Mouse (Mus musculus) gastrocnemius, postnatal 25 days (tissue): Measurements from ENCODE around the gene Syngr4. TPM values are rescaled to one million over a fixed set of nuclear protein-coding genes. Genes with fewer than 3 reads are reported as not detected.
A peak's percentile ranks its signal among the peaks of the same experiment; 100 is the strongest.
"Not testable (repeated sequence)": the region's sequence is repeated elsewhere in the genome, so short reads cannot be mapped to it uniquely, and the experiment has no call there.

Experiments
- DNase-seq: peaks from one replicate; pipeline ENCODE4 v3.0.0; 2022
- long read RNA-seq, 2 experiments: library from polyadenylated mRNA; stranded (forward); transcript quantifications; one replicate each; pipeline ENCODE4 v2.0.0; 2021
- total RNA-seq, 2 experiments: library from RNA; stranded (reverse); gene quantifications; 1 replicate in 1 of 2; 2 replicates in 1 of 2; pipeline ENCODE4 v1.2.3; 2021

The Syngr4 gene
- not detected for total RNA-seq
- long read RNA-seq, experiment 1, partial matches to known transcripts: 0 of 1 reads
- long read RNA-seq, experiment 1, other reads (novel, unspliced or antisense): 1 of 1 reads
- long read RNA-seq, experiment 2: 0 reads

- DNase-seq: peak; percentile 98
Measured at GRCm38 (mm10) chr7:45896517-45897257, at the start of gene Syngr4, which contains the start of gene Tmem143. Gene Syngr4, minus strand, starts transcription at chr7:45896714. Gene Tmem143, plus strand, starts transcription at chr7:45896941.

GRCm38 (mm10) chr7:45943280-45943679 is 46.8 kb upstream of the Syngr4 start:
- DNase-seq: not testable (repeated sequence)

- no peak for DNase-seq
Measured at GRCm38 (mm10) chr7:45941986-45942385, 45.5 kb upstream of the Syngr4 start.

- no peak for DNase-seq
Measured at GRCm38 (mm10) chr7:45939836-45940235, 43.3 kb upstream of the Syngr4 start.

- no peak for DNase-seq
Measured at GRCm38 (mm10) chr7:45935114-45935513, 38.6 kb upstream of the Syngr4 start.

- DNase-seq: not testable (repeated sequence)
Measured at GRCm38 (mm10) chr7:45933766-45934165, 37.3 kb upstream of the Syngr4 start.

GRCm38 (mm10) chr7:45929688-45930087 is 33.2 kb upstream of the Syngr4 start:
- DNase-seq: no peak

- DNase-seq: no peak
Measured at GRCm38 (mm10) chr7:45928626-45929295, 32.2 kb upstream of the Syngr4 start.

- DNase-seq: no peak
Measured at GRCm38 (mm10) chr7:45924429-45924816, 27.9 kb upstream of the Syngr4 start.

- DNase-seq: peak; percentile 85
Measured at GRCm38 (mm10) chr7:45923762-45924428, 27.4 kb upstream of the Syngr4 start, which contains the start of gene Ccdc114. Gene Ccdc114, plus strand, starts transcription at chr7:45924072.

GRCm38 (mm10) chr7:45922928-45923761 is 26.6 kb upstream of the Syngr4 start:
- peak; percentile 95 for DNase-seq

- DNase-seq: no peak
Measured at GRCm38 (mm10) chr7:45921950-45922600, 25.6 kb upstream of the Syngr4 start.

- peak; percentile 70 for DNase-seq
Measured at GRCm38 (mm10) chr7:45921242-45921621, 24.7 kb upstream of the Syngr4 start, which contains the start of gene Emp3. Gene Emp3, minus strand, starts transcription at chr7:45921404.

- peak; percentile 33 for DNase-seq
Measured at GRCm38 (mm10) chr7:45920583-45921241, 24.2 kb upstream of the Syngr4 start.

- DNase-seq: no peak
Measured at GRCm38 (mm10) chr7:45919761-45920160, 23.2 kb upstream of the Syngr4 start.

- no peak for DNase-seq
Measured at GRCm38 (mm10) chr7:45919083-45919671, 22.7 kb upstream of the Syngr4 start.

- DNase-seq: no peak
Measured at GRCm38 (mm10) chr7:45917926-45918325, 21.4 kb upstream of the Syngr4 start.

GRCm38 (mm10) chr7:45917004-45917704 is 20.6 kb upstream of the Syngr4 start:
- no peak for DNase-seq
